Mouse (Mus musculus) CH12.LX (cell line): ENCODE results near the gene Popdc2.

ENCODE experiments used
- CTCF ChIP-seq, 2 experiments: IDR thresholded peaks in 1 of 2; conservative IDR thresholded peaks in 1 of 2; 2 replicates each; pipeline ENCODE4 v1.5.1; 2011 to 2012; ENCODE audit warnings: low read depth in 2 of 2, low read length in 2 of 2, improper control_type of control experiment in 1 of 2, inconsistent platforms in 1 of 2, mild to moderate bottlenecking in 1 of 2, moderate library complexity in 1 of 2
- POLR2A ChIP-seq: IDR thresholded peaks from 2 replicates; pipeline ENCODE4 v1.6.1; 2011; ENCODE audit warnings: low read depth, mild to moderate bottlenecking, improper control_type of control experiment, low read length
- POLR2AphosphoS2 ChIP-seq: IDR thresholded peaks from 2 replicates; pipeline ENCODE4 v1.6.1; 2011; ENCODE audit warnings: low read depth, low read length, improper control_type of control experiment
- ZNF384 ChIP-seq: IDR thresholded peaks from 2 replicates; pipeline ENCODE4 v1.6.1; 2012; ENCODE audit warnings: low read depth, low read length, improper control_type of control experiment, inconsistent platforms

DNA sequence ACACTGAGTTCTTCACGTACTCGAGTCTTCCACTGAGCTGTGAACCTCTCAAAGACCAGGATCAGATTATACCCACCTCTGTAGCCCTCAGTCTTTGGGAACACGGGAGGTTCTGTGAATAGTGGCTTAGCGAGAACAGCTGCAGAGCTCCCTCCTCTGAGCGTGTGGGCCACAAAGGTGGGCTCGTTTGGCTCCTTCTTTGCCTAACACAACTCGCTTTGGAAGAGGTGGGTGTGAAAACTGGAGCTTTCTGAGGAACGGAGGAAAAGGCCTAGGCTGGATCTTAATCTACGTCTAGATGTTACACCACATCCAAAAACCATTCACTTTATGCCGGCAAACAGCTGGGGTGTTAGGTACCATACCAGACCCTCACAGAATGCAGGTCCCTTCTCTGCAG lies 3.4 kb downstream of the Popdc2 start:
- no peak for TF ChIP-seq ZNF384
- no peak for TF ChIP-seq CTCF (conservative IDR thresholded peaks at IDR 0.05 in 1 of 2, IDR thresholded peaks at IDR 0.05 in 1 of 2; ENCODE audit: low read depth in 2 of 2, low read length in 2 of 2)
- no peak for TF ChIP-seq POLR2A
- no peak for TF ChIP-seq POLR2AphosphoS2
